Mouse (Mus musculus): ENCODE measurements at regions not wholly inside any gene's neighbourhood (a gene's known extent, or its start where the extent isn't known, plus 50 kb on each side); places are given as distances from the start of the nearest gene placed in this dataset.
A peak's percentile ranks its signal among the peaks of the same experiment; 100 is the strongest.

DNA sequence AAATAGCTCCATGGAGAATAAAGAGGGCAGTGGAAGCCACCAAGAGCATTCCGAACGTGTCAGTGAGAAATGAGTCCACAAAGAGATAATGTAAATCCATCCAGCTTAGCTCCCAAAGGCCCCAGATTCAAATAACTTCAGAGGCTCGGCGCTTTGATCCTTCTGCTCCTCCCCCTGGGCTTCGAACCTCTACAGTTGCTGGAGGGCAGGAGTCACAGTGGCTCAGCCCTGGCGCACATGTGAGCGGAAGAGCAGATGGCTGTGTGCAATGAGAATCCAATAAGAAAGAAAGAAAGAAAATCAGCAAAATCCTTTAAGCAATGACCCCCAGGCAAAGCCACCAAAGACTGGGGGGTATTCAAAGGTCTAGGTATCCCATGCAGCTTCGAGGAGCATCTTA lies 109.6 kb downstream of the Dyrk2 start:
- ATAC-seq (replicated peaks; ENCODE audit: insufficient number of reproducible peaks, low FRiP score, low TSS enrichment), result no peak
- no peak overlapping the region for H3K4me2 ChIP-seq
- H3K4me3 ChIP-seq (ENCODE audit: low read depth, low read length), result no peak overlapping the region
- H3K9me3 ChIP-seq (replicated peaks; ENCODE audit: control insufficient read depth, low read length), result no peaks in the 10 kb centered on the region
- H3K27me3 ChIP-seq (ENCODE audit: control insufficient read depth, insufficient read depth, low read length), result no peaks in the 10 kb centered on the region
- H3K4me1 ChIP-seq (ENCODE audit: control insufficient read depth, insufficient read depth, low read length), result peaks cover 11% of the 10 kb centered on the region
- no peak overlapping the region for H3K27ac ChIP-seq (ENCODE audit: low read depth, low read length)
- 74% methylated on average over 8 of the region's 8 CpGs for WGBS (ENCODE audit: insufficient replicate concordance)
- no peak overlapping the region for H3K9ac ChIP-seq (ENCODE audit: low read depth, low read length)
- no peaks in the 10 kb centered on the region for H3K36me3 ChIP-seq (ENCODE audit: control insufficient read depth, insufficient read depth, low read length)

GRCm38 (mm10) chr10:118761101-118761868 lies 108.7 kb downstream of the Dyrk2 start:
- no peak overlapping the region for H3K4me2 ChIP-seq
- no peak overlapping the region for H3K4me3 ChIP-seq (ENCODE audit: low read depth, low read length)
- H3K27me3 ChIP-seq (ENCODE audit: control insufficient read depth, insufficient read depth, low read length), result no peaks in the 10 kb centered on the region
- H3K4me1 ChIP-seq (ENCODE audit: control insufficient read depth, insufficient read depth, low read length), result peaks cover 19% of the 10 kb centered on the region
- no peak overlapping the region for H3K27ac ChIP-seq (ENCODE audit: low read depth, low read length)
- no peak for ATAC-seq (replicated peaks; ENCODE audit: insufficient number of reproducible peaks, low FRiP score, low TSS enrichment)
- 61% methylated on average over 10 of the region's 10 CpGs for WGBS (ENCODE audit: insufficient replicate concordance)
- no peaks in the 10 kb centered on the region for H3K36me3 ChIP-seq (ENCODE audit: control insufficient read depth, insufficient read depth, low read length)
- no peaks in the 10 kb centered on the region for H3K9me3 ChIP-seq (replicated peaks; ENCODE audit: control insufficient read depth, low read length)
- no peak overlapping the region for H3K9ac ChIP-seq (ENCODE audit: low read depth, low read length)

GRCm38 (mm10) chr10:118765051-118765450 lies 105.0 kb downstream of the Dyrk2 start:
- Histone ChIP-seq H3K27me3 (ENCODE audit: control insufficient read depth, insufficient read depth, low read length) (no peaks in the 10 kb centered on the region), H3K4me3 (ENCODE audit: low read depth, low read length) (no peak overlapping the region), H3K36me3 (ENCODE audit: control insufficient read depth, insufficient read depth, low read length) (no peaks in the 10 kb centered on the region), H3K9ac (ENCODE audit: low read depth, low read length) (no peak overlapping the region), H3K27ac (ENCODE audit: low read depth, low read length) (no peak overlapping the region), H3K9me3 (replicated peaks; ENCODE audit: control insufficient read depth, low read length) (no peaks in the 10 kb centered on the region), H3K4me1 (ENCODE audit: control insufficient read depth, insufficient read depth, low read length) (peaks cover 20% of the 10 kb centered on the region), H3K4me2 (no peak overlapping the region)
- no peak for ATAC-seq (replicated peaks; ENCODE audit: insufficient number of reproducible peaks, low FRiP score, low TSS enrichment)
- 83% methylated on average over 9 of the region's 9 CpGs for WGBS (ENCODE audit: insufficient replicate concordance)

DNA sequence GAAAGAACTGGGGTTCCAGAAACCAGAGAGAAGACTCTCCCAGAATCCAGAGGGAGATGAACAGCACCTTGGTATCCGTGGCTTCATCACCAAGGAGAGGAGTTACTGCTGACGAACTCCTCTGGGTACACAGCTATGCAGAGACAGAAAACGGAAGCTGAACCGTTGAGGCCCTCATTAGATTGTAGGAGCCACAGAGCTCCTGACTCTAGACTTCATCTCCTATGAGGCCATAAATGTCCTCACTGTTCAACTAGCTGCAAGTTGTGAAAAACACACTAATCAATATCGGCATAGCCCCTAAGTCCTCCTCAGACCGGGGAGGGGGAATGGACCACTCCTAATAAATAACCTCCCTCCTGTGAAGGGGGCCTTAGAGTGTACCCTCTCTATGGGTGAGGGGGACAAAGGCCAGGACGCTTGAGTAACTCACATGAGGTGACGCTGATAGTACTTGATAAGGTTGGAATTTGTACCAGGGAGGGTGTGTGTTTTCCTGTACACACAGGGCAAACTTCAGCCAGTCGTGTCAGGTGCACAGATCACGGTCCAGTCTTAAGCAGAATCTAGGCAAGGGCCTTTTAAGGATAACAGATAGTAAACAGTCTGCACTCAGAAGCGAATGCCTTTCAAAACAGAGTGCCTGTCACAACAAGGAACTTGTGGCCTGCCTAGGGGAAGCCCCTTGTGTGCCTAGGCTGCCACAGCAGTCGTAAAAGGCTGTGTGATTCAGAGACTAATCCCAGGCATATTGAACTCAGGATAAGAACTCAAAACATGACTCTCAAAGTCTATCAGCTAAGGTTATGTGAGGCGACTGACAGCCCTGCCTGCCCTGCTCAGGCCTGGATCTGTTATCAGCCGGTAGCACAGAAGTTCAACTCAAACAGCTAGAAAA lies 104.2 kb downstream of the Dyrk2 start:
- Histone ChIP-seq H3K36me3 (ENCODE audit: control insufficient read depth, insufficient read depth, low read length) (no peaks in the 10 kb centered on the region), H3K9ac (ENCODE audit: low read depth, low read length) (no peak overlapping the region), H3K27ac (ENCODE audit: low read depth, low read length) (peak overlapping the region; percentile 51), H3K27me3 (ENCODE audit: control insufficient read depth, insufficient read depth, low read length) (no peaks in the 10 kb centered on the region), H3K9me3 (replicated peaks; ENCODE audit: control insufficient read depth, low read length) (no peaks in the 10 kb centered on the region), H3K4me1 (ENCODE audit: control insufficient read depth, insufficient read depth, low read length) (peaks cover 20% of the 10 kb centered on the region), H3K4me2 (no peak overlapping the region), H3K4me3 (ENCODE audit: low read depth, low read length) (no peak overlapping the region)
- 25% methylated on average over 14 of the region's 14 CpGs for WGBS (ENCODE audit: insufficient replicate concordance)
- ATAC-seq (replicated peaks; ENCODE audit: insufficient number of reproducible peaks, low FRiP score, low TSS enrichment), result no peak

DNA sequence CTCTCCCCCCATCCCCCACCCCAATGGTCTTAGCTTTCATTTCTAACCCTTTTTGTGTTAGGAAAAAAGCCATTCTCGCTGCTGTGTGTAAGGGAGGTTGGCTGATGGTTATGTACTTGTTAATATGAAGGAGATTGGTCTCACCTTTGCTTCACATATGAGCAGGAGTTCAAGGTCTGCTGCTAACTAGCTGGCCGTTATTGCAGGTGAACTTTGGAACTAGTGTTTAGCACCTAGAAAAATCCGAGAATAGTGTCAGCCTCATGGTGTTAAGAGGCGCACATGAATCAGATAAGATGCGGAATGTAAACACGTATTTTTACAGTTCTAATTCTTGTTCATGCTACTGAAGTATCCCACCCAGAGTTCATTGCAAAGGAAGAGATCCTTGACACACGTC lies 103.2 kb downstream of the Dyrk2 start:
- no peaks in the 10 kb centered on the region for H3K36me3 ChIP-seq (ENCODE audit: control insufficient read depth, insufficient read depth, low read length)
- no peak overlapping the region for H3K4me3 ChIP-seq (ENCODE audit: low read depth, low read length)
- H3K4me2 ChIP-seq, result no peak overlapping the region
- no peak for ATAC-seq (replicated peaks; ENCODE audit: insufficient number of reproducible peaks, low FRiP score, low TSS enrichment)
- 67% methylated on average over 7 of the region's 7 CpGs for WGBS (ENCODE audit: insufficient replicate concordance)
- no peak overlapping the region for H3K27ac ChIP-seq (ENCODE audit: low read depth, low read length)
- peaks cover 13% of the 10 kb centered on the region for H3K4me1 ChIP-seq (ENCODE audit: control insufficient read depth, insufficient read depth, low read length)
- H3K9ac ChIP-seq (ENCODE audit: low read depth, low read length), result no peak overlapping the region
- H3K9me3 ChIP-seq (replicated peaks; ENCODE audit: control insufficient read depth, low read length), result no peaks in the 10 kb centered on the region
- H3K27me3 ChIP-seq (ENCODE audit: control insufficient read depth, insufficient read depth, low read length), result no peaks in the 10 kb centered on the region

DNA sequence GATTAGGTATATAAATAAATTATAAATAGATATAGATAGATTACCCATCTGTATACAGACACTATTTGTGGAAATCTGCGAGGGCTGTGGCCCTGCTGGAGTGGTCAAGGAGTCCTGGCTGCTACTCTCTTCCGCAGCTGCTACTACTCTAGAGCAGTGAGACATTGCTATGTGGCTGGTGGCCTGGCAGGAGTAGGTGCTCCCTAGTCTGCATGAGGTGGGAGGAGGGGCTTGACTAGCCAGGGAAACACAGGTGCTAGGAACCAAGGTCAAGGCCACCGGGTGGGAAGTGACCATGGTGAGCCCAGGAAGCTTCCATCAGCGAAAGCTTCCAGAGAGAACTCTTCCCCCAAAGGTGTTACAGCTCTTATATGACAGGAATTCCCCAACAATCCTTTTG lies 100.3 kb downstream of the Dyrk2 start:
- Histone ChIP-seq H3K27ac (ENCODE audit: low read depth, low read length) (no peak overlapping the region), H3K9me3 (replicated peaks; ENCODE audit: control insufficient read depth, low read length) (no peaks in the 10 kb centered on the region), H3K4me1 (ENCODE audit: control insufficient read depth, insufficient read depth, low read length) (peaks cover 13% of the 10 kb centered on the region), H3K4me3 (ENCODE audit: low read depth, low read length) (no peak overlapping the region), H3K4me2 (no peak overlapping the region), H3K36me3 (ENCODE audit: control insufficient read depth, insufficient read depth, low read length) (no peaks in the 10 kb centered on the region), H3K27me3 (ENCODE audit: control insufficient read depth, insufficient read depth, low read length) (no peaks in the 10 kb centered on the region), H3K9ac (ENCODE audit: low read depth, low read length) (no peak overlapping the region)
- 87% methylated on average over 4 of the region's 4 CpGs for WGBS (ENCODE audit: insufficient replicate concordance)
- no peak for ATAC-seq (replicated peaks; ENCODE audit: insufficient number of reproducible peaks, low FRiP score, low TSS enrichment)

DNA sequence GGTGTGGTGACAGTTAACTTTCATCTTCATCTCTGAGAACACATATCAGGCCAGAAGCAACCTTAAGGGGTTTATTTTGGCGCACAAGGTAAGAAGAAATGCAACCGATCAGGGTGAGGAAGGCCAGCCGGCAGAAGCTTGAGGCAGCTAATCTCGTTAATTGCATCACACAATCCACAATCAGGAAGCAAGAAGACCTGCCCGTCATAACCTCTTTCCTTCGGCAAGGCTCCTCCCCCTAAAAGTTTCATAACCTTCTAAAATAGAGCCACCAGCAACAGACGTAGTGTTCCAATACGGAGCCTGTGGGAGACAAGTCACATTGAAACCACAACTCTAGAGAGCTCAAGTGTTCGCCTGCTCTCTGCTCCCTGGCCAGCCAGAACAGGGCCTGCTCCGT lies 91.4 kb downstream of the Dyrk2 start:
- Histone ChIP-seq H3K27me3 (ENCODE audit: control insufficient read depth, insufficient read depth, low read length) (no peaks in the 10 kb centered on the region), H3K36me3 (ENCODE audit: control insufficient read depth, insufficient read depth, low read length) (no peaks in the 10 kb centered on the region), H3K4me3 (ENCODE audit: low read depth, low read length) (no peak overlapping the region), H3K9ac (ENCODE audit: low read depth, low read length) (no peak overlapping the region), H3K9me3 (replicated peaks; ENCODE audit: control insufficient read depth, low read length) (no peaks in the 10 kb centered on the region), H3K4me2 (no peak overlapping the region), H3K27ac (ENCODE audit: low read depth, low read length) (no peak overlapping the region), H3K4me1 (ENCODE audit: control insufficient read depth, insufficient read depth, low read length) (no peaks in the 10 kb centered on the region)
- no peak for ATAC-seq (replicated peaks; ENCODE audit: insufficient number of reproducible peaks, low FRiP score, low TSS enrichment)
- 88% methylated on average over 10 of the region's 10 CpGs for WGBS (ENCODE audit: insufficient replicate concordance)

DNA sequence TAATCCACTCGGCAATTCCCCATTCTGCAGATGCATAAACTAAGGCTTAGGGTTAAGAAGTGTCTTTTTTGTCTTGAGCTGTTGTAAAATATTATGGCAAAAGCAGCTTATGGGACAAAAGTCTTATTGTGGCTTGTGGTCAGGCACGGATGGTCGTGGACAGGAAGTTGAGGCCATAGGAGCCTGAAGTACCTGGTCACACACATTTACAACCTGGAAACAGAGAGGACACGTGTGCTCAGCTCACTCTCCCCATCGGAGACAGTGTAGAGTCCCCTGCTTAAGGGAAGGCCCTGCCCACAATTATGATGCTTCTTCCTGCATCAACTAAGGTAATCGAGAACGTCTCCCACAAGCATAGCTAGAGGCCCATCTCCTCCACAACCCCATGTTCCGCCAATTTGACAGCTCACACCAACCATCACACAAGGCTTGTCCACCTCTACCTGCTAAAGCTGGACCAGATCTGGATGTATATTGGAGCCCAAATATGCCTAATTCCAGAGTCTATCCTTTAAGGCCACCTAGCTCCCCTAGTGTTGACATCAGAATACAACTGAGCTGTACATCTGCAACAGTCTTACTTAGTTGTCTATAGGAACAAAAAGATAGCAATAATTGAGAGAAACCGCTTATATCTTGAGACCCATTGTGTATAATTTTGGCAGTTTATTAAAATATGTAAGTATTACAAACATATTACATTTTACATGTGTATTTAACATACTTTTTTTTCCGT lies 89.0 kb downstream of the Dyrk2 start:
- Histone ChIP-seq H3K4me2 (no peak overlapping the region), H3K4me1 (ENCODE audit: control insufficient read depth, insufficient read depth, low read length) (0 out of 2 replicates have a peak, but pooled peaks cover 4% of the 10 kb centered on the region), H3K9ac (ENCODE audit: low read depth, low read length) (no peak overlapping the region), H3K4me3 (ENCODE audit: low read depth, low read length) (no peak overlapping the region), H3K27me3 (ENCODE audit: control insufficient read depth, insufficient read depth, low read length) (no peaks in the 10 kb centered on the region), H3K27ac (ENCODE audit: low read depth, low read length) (no peak overlapping the region), H3K36me3 (ENCODE audit: control insufficient read depth, insufficient read depth, low read length) (no peaks in the 10 kb centered on the region), H3K9me3 (replicated peaks; ENCODE audit: control insufficient read depth, low read length) (no peaks in the 10 kb centered on the region)
- ATAC-seq (replicated peaks; ENCODE audit: insufficient number of reproducible peaks, low FRiP score, low TSS enrichment), result no peak
- WGBS (ENCODE audit: insufficient replicate concordance), result 87% methylated on average over 10 of the region's 10 CpGs
